Mouse (Mus musculus): ENCODE results near the gene Kcng4. TPM values are rescaled to one million over a fixed set of nuclear protein-coding genes. Genes with fewer than 3 reads are reported as not detected.

Kcng4 gene
- total RNA-seq, 2 experiments from 2014 or later = 0.30 to 0.33 TPM

DNA sequence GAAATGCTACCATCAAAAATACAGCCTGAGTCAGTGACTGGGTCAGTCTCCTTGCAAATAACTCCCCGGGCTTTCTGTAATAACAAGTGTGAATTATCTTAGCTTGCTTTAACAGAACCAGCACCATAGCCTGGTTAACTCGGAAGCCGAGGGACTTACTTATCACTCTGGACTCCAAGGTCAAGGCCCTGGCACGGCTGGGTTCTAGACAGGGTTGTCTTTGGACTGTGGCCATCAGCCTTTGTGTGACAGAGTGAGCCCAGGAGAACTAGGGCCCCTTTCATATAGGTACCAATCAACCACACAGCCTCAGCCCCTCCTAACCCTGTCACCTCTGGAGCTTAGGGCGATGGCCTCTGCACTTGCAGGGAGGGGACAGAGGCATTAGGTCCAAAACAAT, 5.6 kb upstream of the Kcng4 start:
- peak; percentile 72 to 73 for DNase-seq

DNA sequence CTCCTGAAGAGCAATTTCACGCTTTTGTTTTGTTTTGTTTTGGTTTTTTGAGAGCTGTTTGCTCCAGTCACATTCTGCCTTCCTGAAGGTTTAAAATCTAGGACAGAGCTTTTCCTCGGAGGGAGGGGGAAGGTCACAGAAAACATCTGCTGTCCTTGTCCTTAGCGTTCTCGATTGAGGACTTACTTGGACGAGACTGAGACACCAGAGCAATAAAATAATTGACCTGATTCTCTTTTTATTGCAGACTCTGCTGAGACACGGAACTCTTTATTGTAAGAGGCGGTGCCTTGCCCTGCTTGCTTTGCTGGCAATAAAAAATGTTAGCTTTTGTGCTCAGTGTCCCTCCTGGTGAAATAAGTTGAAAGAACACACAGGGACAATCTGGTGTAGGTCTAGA, 4.3 kb upstream of the Kcng4 start:
- DNase-seq = peak; percentile 22 to 47

GRCm38 (mm10) chr8:119638261-119638660, 2.8 kb upstream of the Kcng4 start:
- no peak for DNase-seq

GRCm38 (mm10) chr8:119637381-119637780, 1.9 kb upstream of the Kcng4 start:
- no peak for DNase-seq

- peak; percentile 48 to 52 for DNase-seq
Measured at GRCm38 (mm10) chr8:119636766-119637165, 1.3 kb upstream of the Kcng4 start.

- DNase-seq = no peak
Measured at GRCm38 (mm10) chr8:119635958-119636357, 478 bp upstream of the Kcng4 start.

DNA sequence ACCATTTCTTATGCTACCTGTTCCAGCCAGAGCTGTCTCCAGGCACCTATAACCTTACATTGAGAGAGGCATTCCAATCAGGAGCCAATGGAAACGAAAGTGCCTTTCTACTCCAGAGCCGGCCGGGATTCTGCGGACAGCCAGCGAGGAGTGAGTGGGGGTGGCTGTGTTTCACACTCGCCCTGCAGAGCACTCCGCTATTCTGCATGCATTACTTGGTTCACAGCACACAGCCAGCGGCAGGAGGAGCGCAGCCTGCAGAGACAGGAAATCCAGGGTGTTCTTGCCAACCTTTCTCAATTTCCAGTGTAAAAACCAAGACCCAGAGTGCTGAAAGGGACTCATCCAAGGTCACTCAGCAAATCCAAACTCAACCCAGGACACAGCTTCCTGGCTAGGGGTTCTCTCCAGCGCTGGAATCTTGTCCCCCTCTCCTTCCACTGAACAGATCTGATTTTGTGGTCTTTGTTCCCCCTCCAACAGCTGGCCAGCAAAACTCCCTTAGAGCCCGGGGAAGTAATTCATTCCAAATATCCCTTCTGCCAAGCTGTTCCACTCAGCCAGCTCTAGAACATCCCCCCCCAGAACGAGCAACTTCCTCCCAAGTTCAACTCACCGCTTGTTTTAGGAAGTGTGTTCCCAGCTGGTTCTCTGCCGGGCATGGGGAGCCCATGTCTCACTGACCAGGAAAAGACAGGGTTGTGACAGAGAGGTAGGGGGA, 704 bp downstream of the Kcng4 start:
- DNase-seq = no peak

DNA sequence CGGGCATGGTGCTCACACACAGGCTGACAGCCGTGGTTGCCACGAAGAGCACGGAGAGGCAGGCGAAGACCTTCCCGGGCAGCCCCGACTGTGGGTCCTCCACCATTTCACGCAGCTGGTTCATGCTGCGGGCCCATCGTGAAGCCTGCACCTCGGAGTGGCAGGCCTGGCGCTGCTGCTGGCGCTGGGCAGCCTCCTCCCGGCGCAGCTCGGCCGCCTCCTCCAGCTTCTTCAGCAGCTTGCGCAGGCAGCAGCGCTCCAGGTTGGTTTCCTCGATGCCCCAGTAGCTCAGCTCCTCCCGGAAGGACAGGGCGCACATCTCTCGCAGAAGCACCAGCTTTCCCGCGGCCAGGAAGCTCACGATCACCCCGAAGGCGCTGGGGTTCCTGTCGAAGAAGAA, 2.6 kb downstream of the Kcng4 start:
- DNase-seq = no peak

DNA sequence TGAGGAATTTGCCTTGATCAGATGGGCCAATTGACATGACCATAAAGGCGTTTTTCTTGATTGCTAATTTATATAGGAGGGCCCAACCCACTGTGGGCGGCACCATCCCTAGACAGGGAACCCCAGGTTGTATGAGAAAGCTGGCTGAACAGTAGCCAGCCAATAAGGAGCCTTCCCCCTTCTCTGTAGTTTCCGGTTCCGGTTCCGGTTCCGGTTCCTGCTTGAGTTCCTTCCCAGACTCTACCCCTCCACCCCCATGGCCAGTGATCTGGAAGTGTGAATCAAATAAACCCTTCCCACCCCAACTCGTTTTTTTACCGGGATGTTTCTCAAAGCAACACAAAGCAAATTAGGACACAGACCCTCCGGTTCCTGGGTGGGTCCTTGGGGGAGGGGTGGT, 3.2 kb downstream of the Kcng4 start:
- no peak for DNase-seq

DNA sequence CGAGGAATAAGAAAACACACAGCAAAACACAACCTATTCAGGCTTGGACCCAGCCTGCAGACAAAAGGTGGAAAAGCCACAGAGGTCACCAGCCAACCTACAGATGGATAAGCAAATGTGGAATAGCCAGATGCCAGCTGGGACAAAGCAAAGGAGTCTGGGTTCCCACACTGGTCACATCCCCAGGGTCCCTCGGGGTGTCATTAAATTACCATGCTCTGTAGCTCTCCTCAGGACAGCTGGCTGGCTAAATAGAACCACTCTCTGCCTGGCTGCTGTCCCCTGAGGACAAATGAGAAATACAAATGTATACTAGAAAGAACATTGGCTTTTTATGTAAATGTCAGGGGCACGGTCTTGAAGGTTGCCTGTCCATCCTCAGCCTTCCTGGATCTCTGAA, 4.6 kb downstream of the Kcng4 start:
- no peak for DNase-seq

- DNase-seq = no peak
Measured at GRCm38 (mm10) chr8:119627613-119628359, 7.7 kb downstream of the Kcng4 start.

GRCm38 (mm10) chr8:119627199-119627598, 8.3 kb downstream of the Kcng4 start:
- no peak for DNase-seq

DNA sequence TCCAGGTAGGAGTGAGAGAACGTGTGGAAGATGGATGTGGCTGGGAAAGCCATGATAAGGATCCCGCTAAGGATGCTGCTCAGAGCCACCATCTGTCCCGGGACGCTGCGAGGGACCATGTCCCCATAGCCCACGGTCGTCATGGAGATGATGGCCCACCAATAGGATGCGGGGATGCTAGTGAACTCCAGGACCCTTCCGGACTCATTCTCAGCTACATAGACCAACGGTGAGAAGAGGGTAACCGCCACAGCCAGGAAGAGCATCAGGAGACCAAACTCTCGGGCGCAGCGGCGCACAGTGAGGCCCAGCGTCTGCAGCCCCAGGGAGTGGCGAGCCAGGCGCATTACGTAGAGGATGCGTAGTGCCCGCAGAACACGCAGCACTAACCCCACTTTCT, 9.7 kb downstream of the Kcng4 start:
- DNase-seq = no peak

- no peak for DNase-seq
Measured at GRCm38 (mm10) chr8:119624916-119625315, 10.6 kb downstream of the Kcng4 start.

DNA sequence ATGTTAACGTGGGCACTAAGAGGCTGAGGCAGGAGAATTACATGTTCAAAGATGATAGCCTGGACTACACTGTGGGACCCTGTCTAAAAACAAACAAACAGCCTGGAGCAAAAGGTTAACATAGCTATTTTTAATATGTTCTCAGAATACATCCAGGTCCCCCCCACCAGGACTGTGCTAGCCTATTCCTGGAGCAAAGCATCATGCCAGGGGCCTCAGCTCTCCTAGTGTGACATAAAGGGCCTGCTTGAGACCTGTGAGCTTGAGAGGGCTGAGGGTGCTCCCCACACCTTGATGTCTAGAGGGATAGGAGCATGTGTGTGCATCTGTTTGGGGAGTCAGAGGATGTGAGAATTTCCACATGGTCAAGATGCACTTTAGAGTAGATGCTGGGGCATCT, 11.7 kb downstream of the Kcng4 start:
- DNase-seq = no peak

DNA sequence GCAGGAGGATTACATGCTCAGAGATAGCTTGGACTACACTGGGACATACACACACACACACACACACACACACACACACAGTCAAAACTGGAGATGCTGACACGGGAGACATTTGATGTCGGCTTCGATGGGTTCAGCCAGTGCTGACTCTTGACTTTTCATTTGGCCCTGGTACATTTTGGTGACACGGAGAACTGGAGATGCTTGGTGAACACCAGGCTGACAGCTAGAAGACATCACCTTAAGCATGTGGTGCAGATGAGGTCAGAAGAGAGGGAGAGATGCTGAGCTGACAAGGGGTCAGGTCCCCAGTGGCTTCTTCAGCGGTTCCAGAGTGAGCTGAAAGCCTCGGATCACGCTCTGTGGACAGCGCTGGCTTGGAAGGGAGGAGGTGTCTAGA, 12.4 kb downstream of the Kcng4 start:
- DNase-seq = no peak

DNA sequence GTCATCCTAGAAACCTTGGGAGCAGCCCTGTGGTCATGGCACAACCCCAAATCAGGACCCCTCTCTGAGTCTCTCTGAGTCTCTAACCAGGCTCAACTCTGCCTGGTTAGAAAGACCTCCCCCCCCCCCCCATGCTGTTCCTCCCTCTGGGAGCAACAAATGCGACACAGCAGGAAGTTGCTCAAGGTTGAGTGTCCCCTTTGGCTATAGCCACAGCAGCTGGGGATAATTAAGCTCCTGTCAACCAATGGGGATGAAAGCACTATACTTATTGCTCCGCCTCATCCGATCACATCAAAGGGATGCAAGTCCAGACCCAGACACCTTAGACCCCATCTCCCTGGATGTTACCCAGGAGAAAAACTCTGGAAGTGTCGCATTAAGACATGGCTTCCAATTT, 12.9 kb downstream of the Kcng4 start:
- no peak for DNase-seq

DNA sequence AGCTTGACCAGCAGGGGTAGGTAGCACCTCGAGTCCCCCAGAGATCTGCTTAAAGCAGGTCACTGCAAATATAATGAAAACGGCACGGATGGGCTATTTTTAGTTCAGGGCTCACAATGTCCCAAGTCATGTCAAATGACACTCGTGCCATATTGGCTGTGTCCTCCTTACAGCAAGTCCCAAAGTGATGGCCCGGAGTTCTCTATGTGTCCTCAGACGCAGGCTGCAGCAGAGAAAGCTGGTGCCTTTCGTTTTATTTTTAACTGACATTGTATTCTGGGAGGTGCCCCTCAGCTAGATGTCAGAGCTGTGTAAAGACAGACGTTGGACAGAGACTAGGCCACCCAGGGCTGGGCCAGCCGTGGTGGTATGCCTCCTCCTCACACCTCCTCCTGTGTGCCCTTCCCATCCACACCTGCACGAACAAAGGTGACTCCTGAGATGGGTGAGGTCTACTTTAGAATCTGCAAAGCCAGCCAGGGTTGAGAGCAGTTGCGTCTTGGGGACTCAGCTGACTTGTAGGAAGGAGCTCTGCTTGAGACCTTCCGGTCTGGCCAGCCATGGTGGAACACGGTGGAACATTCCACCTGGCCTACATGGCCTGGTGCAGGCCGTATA, 14.5 kb downstream of the Kcng4 start:
- no peak for DNase-seq

GRCm38 (mm10) chr8:119620116-119620840, 15.2 kb downstream of the Kcng4 start:
- no peak for DNase-seq

- DNase-seq = no peak
Measured at GRCm38 (mm10) chr8:119618887-119619286, 16.6 kb downstream of the Kcng4 start.

DNA sequence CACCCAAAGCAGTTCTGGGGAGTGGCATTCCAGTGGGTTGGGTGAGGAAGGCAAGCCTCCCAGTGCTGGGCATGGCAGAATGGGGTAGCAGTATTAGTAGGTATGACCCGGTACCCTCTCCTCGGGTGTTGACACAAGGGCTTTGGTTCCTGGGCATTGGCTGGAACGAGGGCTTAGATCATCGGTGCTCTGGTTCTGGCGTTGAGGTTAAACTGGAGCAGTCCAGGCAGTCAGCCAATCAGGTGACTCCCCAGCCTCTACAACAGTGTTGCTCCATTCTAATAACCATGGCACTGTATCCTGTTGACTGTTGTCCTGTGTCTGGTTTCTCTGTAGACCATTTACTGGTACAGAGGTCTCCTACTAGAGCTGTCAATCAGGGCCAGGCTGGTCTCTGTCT, 17.9 kb downstream of the Kcng4 start:
- DNase-seq = peak; percentile 45 to 64

- no peak for DNase-seq
Measured at GRCm38 (mm10) chr8:119616811-119617210, 18.7 kb downstream of the Kcng4 start.

DNA sequence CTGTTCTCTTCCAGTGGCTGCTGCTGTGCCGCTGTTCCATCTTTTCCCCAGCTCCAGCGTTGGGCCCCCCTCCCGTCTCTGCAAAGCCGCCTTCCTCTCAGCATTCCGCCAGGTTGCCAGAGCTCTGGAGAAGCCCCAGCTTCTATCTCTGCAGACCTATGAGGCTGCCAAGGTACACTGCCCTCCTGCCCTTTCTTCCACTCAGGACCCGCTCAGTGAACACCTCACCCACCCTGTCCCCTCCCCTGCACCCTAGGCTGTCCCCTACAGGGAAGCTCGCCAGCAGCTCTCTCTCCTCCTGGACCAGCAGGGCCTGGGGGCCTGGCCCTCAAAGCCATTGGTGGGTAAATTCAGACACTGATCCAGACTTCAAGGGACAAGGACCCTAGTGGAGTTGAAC, 19.1 kb downstream of the Kcng4 start:
- no peak for DNase-seq
